Mouse (Mus musculus) adrenal gland, postnatal 14 days (tissue): ENCODE results near the gene Acoxl. TPM values are rescaled to one million over a fixed set of nuclear protein-coding genes. Genes with fewer than 3 reads are reported as not detected.

Experiments used
- microRNA-seq, 2 experiments: library from miRNA; unstranded; fragments of <30 nt; microRNA quantifications; one replicate each; pipeline ENCODE4 v1.2.0; 2021
- total RNA-seq: library from RNA; stranded (reverse); gene quantifications from 2 replicates; pipeline ENCODE4 v1.2.3, GENCODE M21; 2021

The Acoxl gene
- total RNA-seq, 1 experiment from 2014 or later, result 0.48 TPM

Small RNA genes lying within 50 kb of the gene (microRNA-seq; reads per million reads assigned to microRNA genes)
- 0 reads per million in 2 experiments for gene Gm22411

Other genes starting within 250 kb of the Acoxl start
- 5.9 and 6.0 TPM in 2 replicates for gene Mal, start 182.2 kb upstream of the Acoxl start, total RNA-seq
- 2.2 and 2.5 TPM in 2 replicates for gene Mall, start 108.9 kb upstream of the Acoxl start, total RNA-seq
- 18.7 and 20.9 TPM in 2 replicates for gene Nphp1, start 50.0 kb upstream of the Acoxl start, total RNA-seq
- gene Mtln, start 46.4 kb upstream of the Acoxl start, total RNA-seq, result 68.9 and 70.2 TPM in 2 replicates
- 6.0 and 7.3 TPM in 2 replicates for gene Bub1, start 7.0 kb upstream of the Acoxl start, total RNA-seq